Mouse (Mus musculus) limb, embryonic 11.5 days (tissue): ENCODE data around the gene Rprd1b. TPM values are rescaled to one million over a fixed set of nuclear protein-coding genes. Genes with fewer than 3 reads are reported as not detected.

ENCODE experiments used
- ATAC-seq: fragments of 200-750 bp; cut with Nextera tagmentation; 2 replicates; pipeline ENCODE4 v1.8.0; 2017; ENCODE audit warnings: low read depth; ENCODE audit not compliant: insufficient number of reproducible peaks, low FRiP score, low TSS enrichment
- DNase-seq: peaks from one replicate; pipeline ENCODE4 v3.0.0-alpha.2; 2015; ENCODE audit warnings: low spot score
- H3K27ac ChIP-seq: fragments of 300-500 bp; sonication (generic); replicated peaks from 2 replicates; pipeline ENCODE4 v1.5.1; 2014; ENCODE audit warnings: low read depth, mild to moderate bottlenecking, low read length
- H3K27me3 ChIP-seq: fragments of 300-500 bp; sonication (generic); 2 replicates; pipeline ENCODE4 v1.6.1; 2014; ENCODE audit warnings: mild to moderate bottlenecking, low read length, mixed read lengths; ENCODE audit not compliant: control insufficient read depth, insufficient read depth
- H3K36me3 ChIP-seq: fragments of 300-500 bp; sonication (generic); 2 replicates; pipeline ENCODE4 v1.6.1; 2014; ENCODE audit warnings: mild to moderate bottlenecking, low read length, moderate library complexity, mixed read lengths; ENCODE audit not compliant: control insufficient read depth, insufficient read depth
- H3K4me1 ChIP-seq: fragments of 300-500 bp; sonication (generic); 2 replicates; pipeline ENCODE4 v1.6.1; 2014; ENCODE audit warnings: low read length, mixed read lengths; ENCODE audit not compliant: control insufficient read depth, insufficient read depth
- H3K4me2 ChIP-seq: fragments of 300-500 bp; sonication (generic); 2 replicates; pipeline ENCODE4 v1.6.1; 2014; ENCODE audit warnings: low read depth, mild to moderate bottlenecking, moderate library complexity; ENCODE audit not compliant: severe bottlenecking
- H3K4me3 ChIP-seq: fragments of 300-500 bp; sonication (generic); 2 replicates; pipeline ENCODE4 v1.5.1; 2014; ENCODE audit warnings: low read depth, low read length
- H3K9ac ChIP-seq: fragments of 300-500 bp; sonication (generic); 2 replicates; pipeline ENCODE4 v1.6.1; 2014; ENCODE audit warnings: mild to moderate bottlenecking, low read length
- H3K9me3 ChIP-seq: fragments of 300-500 bp; sonication (generic); 2 replicates; pipeline ENCODE4 v1.6.1; 2016; ENCODE audit warnings: low read length; ENCODE audit not compliant: control insufficient read depth
- WGBS: fragments of 180-500 bp; shearing (Covaris S2); extraction: QIAGEN DNeasy Blood & Tissue Kit; methylation state at CpG from one replicate; pipeline ENCODE4 v1.1.7; 2014; 5-methylcytosine and 5-hydroxymethylcytosine counted together
- polyA plus RNA-seq: library from polyadenylated mRNA; unstranded; fragments of >200 nt; fragmentation: Nextera tagmentation; extraction: Ambion mirVana; gene quantifications from 2 replicates; pipeline ENCODE4 v1.2.1, GENCODE M21; 2014

Rprd1b gene
- polyA plus RNA-seq, 1 experiment from 2014 or later, result 64.7 TPM

DNA sequence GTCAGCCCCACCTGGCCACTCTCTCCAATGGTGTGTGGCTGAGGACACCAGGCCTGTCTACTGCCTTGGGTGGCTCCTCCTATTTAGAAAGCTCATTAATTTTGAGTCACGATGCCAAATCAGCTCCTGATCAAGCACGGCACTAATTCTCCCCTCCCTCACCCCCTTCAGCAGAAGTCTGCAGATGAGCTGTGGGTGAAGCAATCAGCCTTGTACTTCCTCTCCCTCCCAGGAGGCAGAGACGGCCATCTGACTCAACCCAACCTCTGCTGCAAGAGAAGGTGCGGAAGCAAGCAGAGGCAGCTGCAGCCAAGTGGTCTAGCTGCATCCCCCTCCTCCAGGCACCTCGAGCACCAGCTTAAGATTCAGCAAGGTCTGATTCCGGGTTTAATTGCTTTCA is 37.3 kb upstream of the Rprd1b start:
- Histone ChIP-seq H3K9me3 (no peaks in the 10 kb centered on the region), H3K9ac (no peak overlapping the region), H3K4me3 (no peak overlapping the region), H3K4me1 (0 out of 2 replicates have a peak, but pooled peaks cover 2% of the 10 kb centered on the region), H3K4me2 (no peak overlapping the region), H3K27ac (no peak overlapping the region), H3K36me3 (peaks cover 6% of the 10 kb centered on the region), H3K27me3 (no peaks in the 10 kb centered on the region)
- no peak for ATAC-seq
- WGBS, result 62% methylated on average over 6 of the region's 6 CpGs
- no peak for DNase-seq

DNA sequence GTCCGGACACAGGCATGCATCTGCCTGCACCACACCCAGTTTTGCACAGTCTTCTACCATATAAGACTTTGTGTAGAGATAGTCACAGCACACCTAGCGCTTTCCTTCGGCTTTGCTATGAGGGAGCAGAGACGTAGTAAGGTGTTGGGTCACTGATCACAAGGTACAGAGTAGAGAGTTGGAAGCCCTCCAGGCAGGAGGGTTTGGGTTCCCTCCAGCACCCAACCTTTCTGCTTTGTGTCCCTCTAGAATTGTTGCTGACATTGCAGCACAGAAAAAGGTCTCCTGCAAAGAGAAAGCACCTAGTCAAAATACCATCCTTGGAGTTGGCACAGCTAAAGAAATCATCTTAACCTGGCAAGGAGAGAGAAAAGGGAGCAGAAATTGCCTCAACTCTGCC is 35.8 kb upstream of the Rprd1b start:
- Histone ChIP-seq H3K4me1 (0 out of 2 replicates have a peak, but pooled peaks cover 2% of the 10 kb centered on the region), H3K27ac (no peak overlapping the region), H3K27me3 (no peaks in the 10 kb centered on the region), H3K9me3 (no peaks in the 10 kb centered on the region), H3K36me3 (peaks cover 9% of the 10 kb centered on the region), H3K4me2 (no peak overlapping the region), H3K9ac (no peak overlapping the region), H3K4me3 (no peak overlapping the region)
- ATAC-seq, result no peak
- DNase-seq, result no peak
- WGBS, result 90% methylated on average over 4 of the region's 4 CpGs

DNA sequence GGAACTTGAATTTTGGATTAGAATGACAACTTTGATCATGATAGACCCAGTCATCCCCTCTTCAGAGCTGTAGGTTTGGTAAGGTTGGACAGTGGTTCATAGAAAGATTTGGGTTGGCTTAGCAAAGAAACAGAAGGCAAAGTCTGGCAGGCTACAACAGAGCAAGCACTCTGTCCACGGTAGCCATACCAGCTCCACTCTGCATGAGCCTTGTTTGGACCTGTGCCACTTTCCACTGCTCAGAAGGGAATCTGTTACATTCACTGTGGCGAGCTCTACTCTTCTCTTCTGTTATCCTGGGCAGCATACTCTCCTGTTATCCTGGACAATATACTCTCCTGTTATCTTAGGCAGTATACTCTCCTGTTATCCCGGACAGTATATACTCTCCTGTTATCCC is 29.5 kb upstream of the Rprd1b start:
- Histone ChIP-seq H3K27me3 (no peaks in the 10 kb centered on the region), H3K4me2 (no peak overlapping the region), H3K9ac (no peak overlapping the region), H3K36me3 (peaks cover 3% of the 10 kb centered on the region), H3K27ac (no peak overlapping the region), H3K4me1 (no peaks in the 10 kb centered on the region), H3K4me3 (no peak overlapping the region), H3K9me3 (no peaks in the 10 kb centered on the region)
- ATAC-seq (no peak), DNase-seq (no peak)
- 92% methylated on average over 3 of the region's 3 CpGs for WGBS

DNA sequence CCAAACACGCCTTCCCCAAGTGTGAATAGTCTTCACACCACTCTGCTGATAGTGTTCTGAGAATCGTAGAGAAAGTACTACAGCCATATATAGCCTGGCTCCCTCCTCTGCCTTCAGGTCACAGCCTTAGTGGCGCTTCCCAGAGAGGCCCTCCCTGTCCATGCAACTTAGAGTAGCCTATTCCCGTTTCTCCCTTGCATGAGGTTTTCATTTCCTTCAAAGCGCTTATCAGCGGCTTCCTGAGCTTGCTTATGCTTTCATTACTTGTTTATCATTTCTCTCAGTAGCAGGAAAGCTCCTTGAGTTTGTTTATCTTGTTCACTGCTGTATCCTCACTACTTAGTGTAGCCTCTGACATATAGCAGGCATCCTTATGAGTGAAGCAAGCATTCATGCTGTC is 23.7 kb upstream of the Rprd1b start:
- 77% methylated on average over 6 of the region's 6 CpGs for WGBS
- no peaks in the 10 kb centered on the region for H3K27me3 ChIP-seq
- DNase-seq, result no peak
- no peak overlapping the region for H3K4me3 ChIP-seq
- no peaks in the 10 kb centered on the region for H3K9me3 ChIP-seq
- no peaks in the 10 kb centered on the region for H3K4me1 ChIP-seq
- no peak overlapping the region for H3K9ac ChIP-seq
- H3K4me2 ChIP-seq, result no peak overlapping the region
- peaks cover 12% of the 10 kb centered on the region for H3K36me3 ChIP-seq
- no peak overlapping the region for H3K27ac ChIP-seq
- ATAC-seq, result no peak

DNA sequence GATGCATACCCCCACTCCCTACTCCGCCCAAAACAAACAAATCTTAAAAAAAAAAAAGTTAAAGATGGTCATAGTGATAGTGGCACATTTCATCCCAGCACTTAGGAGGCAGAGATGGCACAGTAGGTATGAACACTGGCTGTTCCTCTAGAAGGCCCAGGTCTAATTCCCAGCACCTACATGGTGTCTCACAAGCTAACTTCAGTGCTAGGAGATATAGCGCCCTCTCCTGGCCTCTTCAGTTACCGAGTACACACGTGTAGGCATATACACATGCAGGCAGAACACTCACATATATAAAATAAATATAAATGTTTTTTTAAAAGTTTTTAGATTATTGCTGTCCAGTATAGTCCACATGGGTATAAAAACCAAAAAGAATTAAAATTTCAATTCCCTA is 22.7 kb upstream of the Rprd1b start:
- ATAC-seq (no peak), DNase-seq (no peak)
- Histone ChIP-seq H3K9ac (no peak overlapping the region), H3K27me3 (no peaks in the 10 kb centered on the region), H3K4me3 (no peak overlapping the region), H3K4me2 (no peak overlapping the region), H3K4me1 (no peaks in the 10 kb centered on the region), H3K27ac (no peak overlapping the region), H3K36me3 (peaks cover 12% of the 10 kb centered on the region), H3K9me3 (no peaks in the 10 kb centered on the region)
- 93% methylated on average over 4 of the region's 4 CpGs for WGBS

DNA sequence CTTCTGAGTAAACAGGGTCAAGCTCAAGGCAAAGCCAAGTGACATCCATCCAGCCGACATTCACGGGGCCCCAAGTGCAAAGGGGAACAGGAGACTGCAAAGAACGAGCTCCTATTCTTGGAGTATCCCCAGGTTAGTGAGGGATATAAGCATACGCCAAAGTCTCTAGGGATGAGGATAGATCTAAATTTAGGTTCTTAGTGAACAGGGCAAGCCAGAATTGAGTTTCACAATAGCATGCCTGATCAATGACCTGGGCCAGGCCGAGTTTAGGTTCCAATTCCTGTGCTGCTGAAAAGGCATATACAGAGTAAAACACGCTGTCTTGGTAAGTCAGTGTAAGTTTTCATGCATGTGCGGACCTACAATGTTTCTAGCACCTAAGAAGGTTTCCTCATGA is 18.9 kb upstream of the Rprd1b start:
- no peaks in the 10 kb centered on the region for H3K9me3 ChIP-seq
- H3K27me3 ChIP-seq, result no peaks in the 10 kb centered on the region
- WGBS, result 91% methylated on average over 7 of the region's 7 CpGs
- no peak overlapping the region for H3K9ac ChIP-seq
- ATAC-seq (no peak), DNase-seq (no peak)
- H3K27ac ChIP-seq, result no peak overlapping the region
- H3K4me2 ChIP-seq, result no peak overlapping the region
- peaks cover 12% of the 10 kb centered on the region for H3K36me3 ChIP-seq
- H3K4me1 ChIP-seq, result no peaks in the 10 kb centered on the region
- H3K4me3 ChIP-seq, result no peak overlapping the region

DNA sequence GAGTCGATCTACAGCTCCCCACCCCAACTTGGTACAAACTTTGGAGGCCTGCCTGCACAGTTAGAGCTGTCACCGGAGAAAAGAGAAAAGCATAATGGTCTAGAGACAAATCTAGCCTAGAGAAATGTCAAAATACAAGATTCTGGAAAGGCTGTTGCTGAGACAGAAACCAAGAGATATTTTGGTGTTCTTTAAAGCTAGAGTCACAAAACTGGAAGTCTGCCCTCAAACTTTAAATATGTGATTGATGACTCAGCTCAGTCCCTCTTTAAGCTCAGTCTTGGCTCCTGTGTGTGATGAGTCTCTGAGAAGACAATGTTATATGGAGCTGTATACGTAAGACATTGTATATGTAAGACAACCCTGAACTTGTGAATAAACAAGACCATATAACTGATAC is 15.7 kb upstream of the Rprd1b start:
- Histone ChIP-seq H3K4me2 (no peak overlapping the region), H3K27me3 (no peaks in the 10 kb centered on the region), H3K4me1 (no peaks in the 10 kb centered on the region), H3K9ac (no peak overlapping the region), H3K27ac (no peak overlapping the region), H3K9me3 (no peaks in the 10 kb centered on the region), H3K36me3 (peaks cover 3% of the 10 kb centered on the region; the same call in 1 of the 2 replicates), H3K4me3 (no peak overlapping the region)
- DNase-seq (no peak), ATAC-seq (no peak)
- 89% methylated on average over 3 of the region's 3 CpGs for WGBS

DNA sequence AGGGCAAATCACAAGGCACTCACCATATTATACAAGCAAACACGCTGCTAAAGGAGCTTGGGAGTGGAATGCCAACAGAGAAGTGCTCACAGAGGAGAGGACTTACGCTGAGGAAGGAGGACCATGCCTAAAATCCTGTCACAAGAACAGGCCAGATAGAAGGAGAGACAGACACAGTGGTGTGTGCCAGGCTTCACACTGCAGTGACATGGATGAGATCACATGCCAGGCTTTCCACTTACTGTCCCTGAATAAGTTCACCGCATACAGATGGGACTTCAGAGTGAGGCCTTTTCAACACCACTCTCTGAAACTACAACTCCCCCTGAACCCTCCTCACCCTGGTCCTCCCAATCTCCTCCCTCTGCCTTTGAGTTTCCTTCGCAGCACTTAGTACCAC is 11.0 kb upstream of the Rprd1b start:
- H3K36me3 ChIP-seq, result no peaks in the 10 kb centered on the region
- 88% methylated on average over 4 of the region's 4 CpGs for WGBS

DNA sequence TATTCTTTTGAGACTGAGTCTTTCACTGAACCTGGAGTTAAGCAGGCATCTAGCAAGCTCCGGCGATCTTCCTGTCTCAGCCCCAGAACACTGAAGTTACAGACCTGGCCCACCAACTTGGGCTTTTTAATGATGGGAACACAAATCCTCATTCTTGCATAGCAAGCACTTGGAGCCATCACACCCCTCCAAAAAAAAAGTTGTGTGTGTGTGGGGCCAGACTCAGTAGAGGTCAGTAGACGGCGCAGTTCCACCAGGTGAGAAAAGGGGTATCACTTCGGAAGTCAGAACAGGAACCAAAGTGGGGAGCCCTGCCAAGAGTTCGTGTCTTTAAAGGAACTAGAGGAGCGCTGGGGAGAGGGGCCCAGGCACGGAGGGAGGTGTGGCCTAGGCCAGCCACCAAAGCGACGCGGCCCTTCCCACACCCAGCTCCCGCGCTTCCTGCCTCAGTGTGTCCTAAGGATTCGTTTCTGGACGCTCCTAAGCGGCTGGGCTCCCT is 393 bp upstream of the Rprd1b start:
- peak overlapping the region; percentile 81 for H3K4me2 ChIP-seq
- H3K9me3 ChIP-seq, result no peaks in the 10 kb centered on the region
- peak overlapping the region; percentile 100 for H3K4me3 ChIP-seq
- 3% methylated on average over 16 of the region's 16 CpGs for WGBS
- peak overlapping the region; percentile 93 for H3K9ac ChIP-seq
- H3K27me3 ChIP-seq, result no peaks in the 10 kb centered on the region
- no peak for DNase-seq
- peaks cover 14% of the 10 kb centered on the region; the same call in 1 of the 2 replicates for H3K4me1 ChIP-seq
- no peaks in the 10 kb centered on the region; the same call in 1 of the 2 replicates for H3K36me3 ChIP-seq
- H3K27ac ChIP-seq, result peak overlapping the region; percentile 95
- ATAC-seq, result no peak

More for the DNA sequence above, 11.0 kb upstream of the Rprd1b start:
- no peaks in the 10 kb centered on the region for H3K9me3 ChIP-seq
- no peak overlapping the region for H3K9ac ChIP-seq
- H3K27me3 ChIP-seq, result no peaks in the 10 kb centered on the region
- no peak overlapping the region for H3K27ac ChIP-seq
- ATAC-seq (no peak), DNase-seq (no peak)
- no peak overlapping the region for H3K4me3 ChIP-seq
- no peaks in the 10 kb centered on the region for H3K4me1 ChIP-seq
- H3K4me2 ChIP-seq, result no peak overlapping the region
